Mouse (Mus musculus) lung, postnatal 25 days (tissue): ENCODE data around the gene Plekhh3.
"Not testable (repeated sequence)": the region's sequence is repeated elsewhere in the genome, so short reads cannot be mapped to it uniquely, and the experiment has no call there.

ENCODE experiments used
- DNase-seq: peaks from one replicate; pipeline ENCODE4 v3.0.0; 2022; ENCODE audit warnings: low spot score

Gene Plekhh3

GRCm38 (mm10) chr11:101170354-101170810 lies 769 bp downstream of the Plekhh3 start, which contains the start of gene Cntnap1:
TSS of gene Cntnap1 (plus strand) at chr11:101170523.
- peak; percentile 76 for DNase-seq

- no peak for DNase-seq
These were observed 1.6 kb downstream of the Plekhh3 start for GRCm38 (mm10) chr11:101169301-101170107.

GRCm38 (mm10) chr11:101168301-101168980 lies 2.7 kb downstream of the Plekhh3 start:
- no peak for DNase-seq

- DNase-seq, result no peak
These were observed 3.2 kb downstream of the Plekhh3 start for GRCm38 (mm10) chr11:101167963-101168300.

- DNase-seq, result no peak
These were observed 3.8 kb downstream of the Plekhh3 start for GRCm38 (mm10) chr11:101167211-101167962.

GRCm38 (mm10) chr11:101166357-101166756 lies 4.8 kb downstream of the Plekhh3 start:
- DNase-seq, result no peak

GRCm38 (mm10) chr11:101164677-101165580 lies 6.2 kb downstream of the Plekhh3 start:
- DNase-seq, result no peak

- DNase-seq, result no peak
These were observed 6.8 kb downstream of the Plekhh3 start for GRCm38 (mm10) chr11:101164351-101164665.

GRCm38 (mm10) chr11:101163476-101164350 lies 7.4 kb downstream of the Plekhh3 start:
- no peak for DNase-seq

- DNase-seq, result peak; percentile 63
These were observed 8.4 kb downstream of the Plekhh3 start for GRCm38 (mm10) chr11:101162772-101163171.

GRCm38 (mm10) chr11:101162301-101162700 lies 8.8 kb downstream of the Plekhh3 start:
- DNase-seq, result no peak

- no peak for DNase-seq
These were observed 9.6 kb downstream of the Plekhh3 start for GRCm38 (mm10) chr11:101161551-101161950.

GRCm38 (mm10) chr11:101160981-101161505 lies 10.1 kb downstream of the Plekhh3 start:
- not testable (repeated sequence) for DNase-seq

- DNase-seq, result not testable (repeated sequence)
These were observed 11.0 kb downstream of the Plekhh3 start for GRCm38 (mm10) chr11:101160151-101160550.

GRCm38 (mm10) chr11:101155728-101156371 lies 15.3 kb downstream of the Plekhh3 start, which contains the start of gene Tubg2:
TSS of gene Tubg2 (plus strand) at chr11:101155907.
- peak; percentile 35 for DNase-seq

GRCm38 (mm10) chr11:101155151-101155550 lies 16.0 kb downstream of the Plekhh3 start:
- no peak for DNase-seq

- DNase-seq, result no peak
These were observed 16.5 kb downstream of the Plekhh3 start for GRCm38 (mm10) chr11:101154648-101155047.

- DNase-seq, result no peak
These were observed 18.3 kb downstream of the Plekhh3 start for GRCm38 (mm10) chr11:101152825-101153224.

- no peak for DNase-seq
These were observed 20.1 kb downstream of the Plekhh3 start for GRCm38 (mm10) chr11:101151063-101151462.
